Mouse (Mus musculus) thymus, adult 2 months (tissue): ENCODE data around the gene Ppp2r5b. TPM values are rescaled to one million over a fixed set of nuclear protein-coding genes. Genes with fewer than 3 reads are reported as not detected.

ENCODE experiments used
- DNase-seq: peaks from one replicate; pipeline ENCODE4 v3.0.0; 2021
- H3K27ac ChIP-seq: fragments of 200-500 bp; 2 replicates; pipeline ENCODE4 v1.5.1; 2012; ENCODE audit warnings: low read length, control low read depth; ENCODE audit not compliant: control insufficient read depth, insufficient read depth
- H3K27me3 ChIP-seq: fragments of 200-500 bp; 2 replicates; pipeline ENCODE4 v1.6.1; 2012; ENCODE audit warnings: mild to moderate bottlenecking, low read length, moderate library complexity, mixed read lengths; ENCODE audit not compliant: control insufficient read depth, insufficient read depth
- H3K36me3 ChIP-seq: fragments of 200-500 bp; 2 replicates; pipeline ENCODE4 v1.6.1; 2012; ENCODE audit warnings: mild to moderate bottlenecking, low read length, moderate library complexity; ENCODE audit not compliant: control insufficient read depth, insufficient read depth
- H3K4me1 ChIP-seq: fragments of 200-500 bp; replicated peaks from 2 replicates; pipeline ENCODE4 v1.6.1; 2012; ENCODE audit warnings: low read length; ENCODE audit not compliant: control insufficient read depth, insufficient read depth
- H3K4me3 ChIP-seq: fragments of 200-500 bp; 2 replicates; pipeline ENCODE4 v1.5.1; 2012; ENCODE audit warnings: mild to moderate bottlenecking, low read length, control low read depth, moderate library complexity; ENCODE audit not compliant: control insufficient read depth, insufficient read depth
- CTCF ChIP-seq: fragments of 200-500 bp; IDR thresholded peaks from 2 replicates; pipeline ENCODE4 v1.5.1; 2012; ENCODE audit warnings: mild to moderate bottlenecking, control low read depth, low read length, moderate library complexity, borderline replicate concordance; ENCODE audit not compliant: control insufficient read depth, poor library complexity, insufficient read depth; ENCODE audit errors: extremely low read depth
- POLR2A ChIP-seq: fragments of 200-500 bp; IDR thresholded peaks from 2 replicates; pipeline ENCODE4 v1.6.1; 2012; ENCODE audit warnings: mild to moderate bottlenecking, low read length, control low read depth, moderate library complexity; ENCODE audit not compliant: control insufficient read depth, poor library complexity, insufficient read depth; ENCODE audit errors: extremely low read depth
- WGBS: fragments of 180-500 bp; shearing (Covaris S2); methylation state at CpG from one replicate; pipeline ENCODE4 v1.1.7; 2018; 5-methylcytosine and 5-hydroxymethylcytosine counted together
- polyA plus RNA-seq: library from polyadenylated mRNA; depleted of rRNA; stranded (reverse); fragments of >200 nt; gene quantifications from 2 replicates; pipeline ENCODE4 v1.2.3, GENCODE M21; 2012

The Ppp2r5b gene
- polyA plus RNA-seq, 1 experiment, result 56.1 TPM

- Histone ChIP-seq H3K4me3 (no peak overlapping the region), H3K36me3 (peaks cover 34% of the 10 kb centered on the region), H3K4me1 (peaks cover 12% of the 10 kb centered on the region), H3K27me3 (no peaks in the 10 kb centered on the region), H3K27ac (no peak overlapping the region)
- WGBS, result 94% methylated on average over 1 of the region's 1 CpGs
- TF ChIP-seq POLR2A (no peak), CTCF (no peak)
- DNase-seq, result no peak
These were observed 10.1 kb upstream of the Ppp2r5b start for GRCm38 (mm10) chr19:6245806-6246205.

- Histone ChIP-seq H3K27me3 (no peaks in the 10 kb centered on the region), H3K4me1 (peaks cover 12% of the 10 kb centered on the region), H3K27ac (no peak overlapping the region), H3K4me3 (no peak overlapping the region), H3K36me3 (peaks cover 26% of the 10 kb centered on the region)
- no peak for TF ChIP-seq CTCF
- TF ChIP-seq POLR2A, result no peak
- 96% methylated on average over 5 of the region's 5 CpGs for whole genome bisulfite sequencing
- no peak for DNase-seq
These were observed 7.6 kb upstream of the Ppp2r5b start for GRCm38 (mm10) chr19:6243226-6243625.

GRCm38 (mm10) chr19:6242281-6242680, 6.6 kb upstream of the Ppp2r5b start:
- Histone ChIP-seq H3K27ac (peak overlapping the region; percentile 76), H3K36me3 (peaks cover 17% of the 10 kb centered on the region), H3K27me3 (no peaks in the 10 kb centered on the region), H3K4me3 (peak overlapping the region; percentile 86), H3K4me1 (peaks cover 12% of the 10 kb centered on the region)
- DNase-seq, result peak; percentile 69
- 0% methylated on average over 4 of the region's 4 CpGs for WGBS
- TF ChIP-seq POLR2A (no peak), CTCF (no peak)

- H3K27ac ChIP-seq, result peak within 1 kb of the TSS; percentile 76
- under 1% methylated on average over 55 of the region's 55 CpGs for WGBS
- H3K4me3 ChIP-seq, result peak within 1 kb of the TSS; percentile 86
- DNase-seq, result peak; percentile 98
- no peaks in the 10 kb centered on the region for H3K27me3 ChIP-seq
- TF ChIP-seq CTCF (no peak; the same call in 1 of the 2 replicates), POLR2A (peak; percentile 77; the same call in 1 of the 2 replicates)
- peaks cover 14% of the 10 kb centered on the region for H3K4me1 ChIP-seq
- peaks cover 11% of the 10 kb centered on the region for H3K36me3 ChIP-seq
These were observed 5.8 kb upstream of the Ppp2r5b start, which contains the start of gene Atg2a for GRCm38 (mm10) chr19:6241274-6242107. Gene Atg2a (plus strand): TSS chr19:6241668.

- DNase-seq, result no peak
- Histone ChIP-seq H3K36me3 (peaks cover 3% of the 10 kb centered on the region; the same call in 1 of the 2 replicates), H3K27me3 (no peaks in the 10 kb centered on the region), H3K4me1 (peaks cover 17% of the 10 kb centered on the region), H3K27ac (no peak overlapping the region; the same call in 1 of the 2 replicates), H3K4me3 (no peak overlapping the region)
- 68% methylated on average over 5 of the region's 5 CpGs for WGBS
- TF ChIP-seq POLR2A (no peak), CTCF (no peak)
These were observed 5.1 kb upstream of the Ppp2r5b start for GRCm38 (mm10) chr19:6240725-6241124.

- no peaks in the 10 kb centered on the region for H3K36me3 ChIP-seq
- no peaks in the 10 kb centered on the region for H3K27me3 ChIP-seq
- WGBS, result 88% methylated on average over 1 of the region's 1 CpGs
- TF ChIP-seq CTCF (no peak), POLR2A (no peak)
- H3K4me3 ChIP-seq, result no peak overlapping the region
- DNase-seq, result no peak
- H3K27ac ChIP-seq, result no peak overlapping the region
- H3K4me1 ChIP-seq, result peaks cover 20% of the 10 kb centered on the region
These were observed 4.5 kb upstream of the Ppp2r5b start for GRCm38 (mm10) chr19:6240136-6240535.

GRCm38 (mm10) chr19:6238740-6239139, 3.1 kb upstream of the Ppp2r5b start:
- Histone ChIP-seq H3K27ac (no peak overlapping the region), H3K4me3 (no peak overlapping the region), H3K27me3 (no peaks in the 10 kb centered on the region), H3K4me1 (peaks cover 31% of the 10 kb centered on the region), H3K36me3 (no peaks in the 10 kb centered on the region)
- TF ChIP-seq POLR2A (no peak), CTCF (no peak)
- DNase-seq, result no peak
